Mouse (Mus musculus): ENCODE results near the gene Parp16.
A peak's percentile ranks its signal among the peaks of the same experiment; 100 is the strongest.
"Not testable (repeated sequence)": the region's sequence is repeated elsewhere in the genome, so short reads cannot be mapped to it uniquely, and the experiment has no call there.

Parp16 gene

DNA sequence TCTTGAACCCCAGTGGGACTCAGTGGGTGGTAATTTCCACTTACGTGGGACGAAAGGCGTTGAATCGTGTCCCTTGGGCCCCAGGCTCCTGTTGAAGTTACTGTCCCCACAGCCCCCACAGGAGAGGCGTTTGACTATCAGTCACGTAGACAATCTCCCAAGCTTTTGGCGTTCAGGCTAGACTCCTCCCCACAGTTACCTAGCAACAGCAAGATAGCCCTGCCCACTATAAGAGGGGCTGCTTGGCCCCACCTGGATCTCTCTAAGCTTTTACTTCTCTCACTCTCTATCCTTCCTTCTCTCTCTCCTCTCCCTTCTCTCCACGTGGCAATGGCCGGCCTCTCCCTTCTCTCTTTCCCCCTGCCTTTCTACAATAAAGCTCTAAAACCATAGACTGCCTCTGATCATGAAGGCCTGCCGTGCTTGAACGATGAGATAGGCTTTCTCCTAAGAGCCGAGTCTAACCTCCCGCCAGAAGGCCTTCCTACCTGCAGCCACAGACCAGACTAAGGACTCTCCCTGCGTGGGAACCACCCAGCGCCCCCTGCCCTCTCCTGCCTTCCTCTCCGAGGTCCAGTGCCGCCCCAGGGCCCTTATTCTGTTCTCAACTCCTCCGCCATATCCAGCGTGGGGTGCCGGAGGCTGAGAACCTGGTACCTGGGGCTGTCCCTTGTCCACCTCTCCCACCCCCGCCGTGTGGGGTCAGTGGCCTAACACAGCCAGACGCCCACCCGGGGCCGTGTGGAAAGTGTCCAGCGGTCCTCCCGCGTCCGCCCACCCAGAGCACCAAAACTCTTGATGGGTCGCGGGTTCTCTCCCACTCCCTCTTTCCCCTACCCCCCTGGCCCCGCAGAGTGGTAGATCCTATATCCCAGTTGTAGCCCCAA lies 13.4 kb downstream of the Parp16 start:
- DNase-seq (ENCODE audit: low read depth, low spot score), result peak; percentile 44

DNA sequence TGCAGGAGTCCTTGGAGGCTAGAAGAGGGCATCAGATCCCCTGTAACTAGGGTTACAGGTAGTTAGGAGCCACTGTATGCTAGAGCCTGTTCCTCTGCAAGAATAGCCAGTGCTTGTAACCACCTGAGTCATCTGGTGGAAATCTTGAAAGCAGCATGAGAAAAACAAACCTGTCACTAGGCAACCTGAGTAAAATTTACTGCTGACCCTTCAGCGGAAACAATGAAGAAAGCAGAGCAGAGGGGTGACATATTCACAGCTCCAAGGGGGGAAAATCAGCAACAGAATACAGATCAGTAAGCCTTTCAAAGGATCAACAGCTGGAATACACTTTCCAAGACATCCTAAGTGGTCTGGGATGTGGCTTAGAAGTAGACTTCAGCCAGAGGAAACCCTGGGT lies 16.4 kb downstream of the Parp16 start:
- no peak for DNase-seq (ENCODE audit: low read depth, low spot score)

DNA sequence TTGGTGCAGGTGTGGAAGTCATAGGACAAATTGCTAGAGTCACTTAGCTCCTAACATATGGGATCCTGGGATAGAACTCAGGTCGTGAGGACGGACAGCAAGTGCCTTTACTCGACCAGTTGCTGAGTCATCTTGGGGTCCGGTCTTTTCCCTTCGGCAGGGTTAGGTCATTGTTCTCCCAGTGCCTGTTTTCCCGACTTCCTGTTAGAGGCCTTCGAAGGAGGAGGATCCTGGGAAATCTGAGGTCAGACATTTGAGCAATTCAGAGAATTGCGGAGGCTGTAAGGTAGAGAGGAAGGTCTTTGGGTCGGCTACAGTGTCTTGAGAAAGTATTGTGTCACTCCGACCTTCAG lies 19.2 kb downstream of the Parp16 start:
- no peak for DNase-seq (ENCODE audit: low read depth, low spot score)

- DNase-seq (ENCODE audit: low read depth, low spot score), result peak; percentile 87
Measured at GRCm38 (mm10) chr9:65214778-65215493, 19.8 kb downstream of the Parp16 start.

DNA sequence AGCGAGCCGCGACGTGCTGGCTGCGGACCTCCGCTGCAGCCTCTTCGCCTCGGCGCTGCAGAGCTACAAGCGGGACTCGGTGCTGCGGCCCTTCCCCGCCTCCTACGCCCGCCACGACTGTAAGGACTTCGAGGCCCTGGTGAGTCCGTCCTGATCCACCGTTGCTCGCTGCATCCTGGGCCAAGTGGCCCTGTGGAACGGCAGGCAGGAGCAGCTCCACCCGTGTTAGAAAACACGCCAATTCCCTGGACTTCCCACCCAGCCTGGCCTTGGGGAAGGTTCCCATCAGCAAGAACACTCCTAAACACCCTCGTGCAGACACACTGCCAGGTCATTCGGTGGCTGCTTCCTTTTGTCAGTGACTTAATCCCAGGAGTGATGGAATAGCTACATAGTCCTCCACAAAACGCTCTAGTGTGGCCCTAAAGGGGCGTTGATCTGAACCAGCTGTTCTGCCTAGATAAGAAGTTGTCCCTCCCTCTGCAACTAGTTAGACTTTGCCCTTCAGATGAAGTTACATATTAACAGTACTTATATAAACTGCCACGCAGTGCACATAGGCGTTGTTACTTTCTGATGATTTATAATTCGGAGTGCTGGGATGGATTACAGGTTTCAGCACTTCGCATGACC lies 20.5 kb downstream of the Parp16 start:
- no peak for DNase-seq (ENCODE audit: low read depth, low spot score)

GRCm38 (mm10) chr9:65216972-65217371 lies 21.8 kb downstream of the Parp16 start:
- no peak for DNase-seq (ENCODE audit: low read depth, low spot score)

DNA sequence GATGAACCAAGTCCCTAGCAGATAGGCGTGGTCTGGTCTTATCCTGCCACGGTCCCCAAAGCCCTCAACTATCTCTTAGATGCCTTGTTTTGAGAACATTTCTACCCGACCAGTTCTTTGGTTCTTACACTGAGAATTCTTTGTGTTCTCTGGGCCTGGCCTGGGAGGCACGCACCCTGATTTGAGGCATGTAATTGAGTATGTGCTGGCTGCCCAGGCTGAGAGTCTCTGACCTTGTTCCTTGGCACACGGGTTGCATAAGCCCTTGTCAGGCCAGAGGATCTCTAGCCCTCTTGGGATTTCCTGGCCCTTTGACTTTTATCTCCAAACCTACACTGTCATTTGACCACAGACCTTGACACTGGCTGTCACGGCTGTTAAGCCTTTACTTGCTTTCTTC lies 22.5 kb downstream of the Parp16 start:
- no peak for DNase-seq (ENCODE audit: low read depth, low spot score)

- DNase-seq (ENCODE audit: low read depth, low spot score), result no peak
Measured at GRCm38 (mm10) chr9:65218916-65219315, 23.8 kb downstream of the Parp16 start.

DNA sequence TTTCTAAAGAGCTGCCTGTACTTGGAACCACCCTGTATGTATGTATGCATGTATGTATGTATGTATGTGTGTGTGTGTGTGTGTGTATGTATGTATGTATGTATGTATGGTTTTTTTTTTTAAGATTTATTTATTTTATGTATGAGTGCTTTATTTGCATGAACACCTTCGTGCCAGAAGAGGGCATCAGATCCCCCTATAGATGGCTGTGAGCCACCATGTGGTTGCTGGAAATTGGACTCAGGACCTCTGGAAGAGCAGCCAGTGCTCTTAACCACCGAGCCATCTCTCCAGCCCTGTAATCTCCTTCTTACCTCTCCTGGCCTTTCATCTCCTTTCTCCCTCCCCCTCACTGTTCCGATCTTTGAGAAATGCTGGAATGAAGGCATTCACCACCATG lies 25.2 kb downstream of the Parp16 start:
- not testable (repeated sequence) for DNase-seq (ENCODE audit: low read depth, low spot score)

DNA sequence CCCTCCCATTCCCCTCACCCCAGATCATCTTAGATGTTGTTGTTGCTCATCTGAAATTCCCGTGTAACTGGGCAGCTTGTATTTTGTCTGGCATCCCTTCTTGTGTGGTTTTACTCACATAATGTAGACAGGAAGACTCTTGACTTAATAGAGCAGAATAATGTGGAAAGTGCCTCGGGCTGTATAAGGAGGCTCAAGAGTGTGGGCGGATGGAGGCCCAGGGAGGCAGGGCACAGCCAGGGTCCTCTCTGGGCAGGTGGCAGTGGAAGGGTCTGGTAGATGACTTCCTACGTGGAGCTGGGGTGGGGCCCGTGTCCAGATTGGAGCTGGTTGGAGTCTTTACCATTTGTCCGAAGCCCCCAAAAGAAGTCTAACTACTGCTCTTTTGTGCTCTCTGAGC lies 28.8 kb downstream of the Parp16 start:
- DNase-seq (ENCODE audit: low read depth, low spot score), result no peak

DNA sequence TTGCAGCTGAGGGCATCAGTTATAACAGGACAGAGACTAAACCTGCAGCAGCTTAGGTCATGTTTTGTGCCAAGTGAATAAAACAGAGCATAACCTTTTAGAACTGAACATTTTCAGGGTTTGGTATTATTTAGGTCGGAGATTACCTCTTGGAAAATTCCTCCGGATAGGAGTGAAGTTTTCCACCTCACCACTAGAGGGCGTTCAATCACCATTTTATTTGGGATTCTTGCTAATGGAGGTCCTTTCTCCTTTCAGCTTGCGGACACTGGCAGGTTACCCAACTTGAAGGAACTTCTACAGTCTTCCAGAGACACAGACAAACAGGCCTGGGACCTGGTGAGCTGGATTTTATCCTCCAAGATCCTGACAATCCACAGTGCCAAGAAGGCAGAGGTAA lies 30.6 kb downstream of the Parp16 start:
- DNase-seq (ENCODE audit: low read depth, low spot score), result peak; percentile 51

DNA sequence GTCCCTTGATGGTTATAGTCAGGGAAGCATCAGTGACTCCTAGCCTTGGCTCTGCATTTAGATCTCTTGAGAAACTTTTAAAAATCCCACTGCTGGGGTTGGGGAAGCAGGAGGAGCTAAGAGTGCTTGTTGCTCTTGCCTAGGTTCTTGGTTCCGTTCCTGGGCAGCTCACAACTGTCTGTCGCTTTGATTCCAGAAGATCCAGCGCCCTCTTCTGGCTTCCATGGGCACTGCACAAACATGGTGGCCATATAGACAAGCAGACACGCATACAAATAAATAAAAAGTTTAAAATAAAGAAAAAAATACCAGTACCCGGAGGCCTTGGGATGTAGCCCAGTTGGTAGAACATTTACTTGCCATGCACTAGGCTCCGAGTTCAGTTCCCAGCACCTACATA lies 35.1 kb downstream of the Parp16 start:
- DNase-seq (ENCODE audit: low read depth, low spot score), result no peak

DNA sequence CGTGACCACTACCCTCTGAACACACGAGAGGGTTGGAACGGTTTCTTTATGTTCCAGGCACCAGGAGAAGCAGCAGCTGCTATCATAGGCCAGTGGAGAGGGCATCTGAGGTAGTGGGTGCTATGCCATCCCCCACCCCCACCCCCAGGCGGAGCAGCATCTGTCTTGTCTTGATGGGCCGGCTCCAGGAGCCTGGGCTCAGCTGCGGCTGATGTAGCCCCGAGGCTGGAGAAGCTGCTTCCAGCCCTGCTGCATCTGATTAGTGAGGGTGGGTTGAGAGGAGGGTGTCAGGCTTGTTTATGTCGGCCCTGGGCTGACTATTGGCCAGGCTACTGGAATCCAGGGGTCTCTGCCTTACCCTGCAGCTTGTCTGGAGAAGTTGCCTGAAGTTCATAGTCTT lies 36.1 kb downstream of the Parp16 start:
- no peak for DNase-seq (ENCODE audit: low read depth, low spot score)

DNA sequence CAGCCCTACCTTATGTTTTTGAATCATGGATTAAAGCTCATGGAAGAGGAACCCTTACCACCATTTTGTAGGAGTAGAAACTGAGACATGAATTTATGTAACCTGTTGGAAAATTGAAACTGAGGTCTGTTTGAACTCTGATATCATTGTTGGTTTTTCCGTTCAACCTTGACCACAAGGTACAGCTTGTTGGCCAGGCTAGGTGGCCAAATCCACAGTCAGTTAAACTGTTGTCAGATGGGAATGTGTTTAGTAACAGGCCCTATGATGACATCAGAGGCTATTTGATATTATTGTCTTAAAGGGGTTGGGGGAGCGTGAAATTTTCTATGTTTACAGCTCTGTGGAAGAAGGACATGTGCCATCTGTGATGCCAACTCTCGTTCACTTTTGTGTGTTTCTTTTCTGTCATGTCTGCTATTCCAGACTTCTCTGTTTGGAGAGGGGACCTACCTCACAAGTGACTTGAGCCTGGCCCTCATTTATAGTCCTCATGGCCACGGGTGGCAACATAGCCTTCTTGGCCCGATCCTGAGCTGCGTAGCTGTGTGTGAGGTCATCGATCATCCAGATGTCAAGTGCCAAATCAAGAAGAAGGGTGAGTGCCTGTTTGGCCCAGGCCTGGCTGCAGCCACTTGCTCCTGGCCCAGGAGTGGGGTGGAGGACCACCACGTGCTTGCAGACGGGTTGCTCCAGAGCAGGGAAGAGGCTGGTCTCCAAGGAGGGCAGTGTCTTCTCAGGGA lies 38.3 kb downstream of the Parp16 start:
- no peak for DNase-seq (ENCODE audit: low read depth, low spot score)

GRCm38 (mm10) chr9:65234734-65235133 lies 39.6 kb downstream of the Parp16 start:
- no peak for DNase-seq (ENCODE audit: low read depth, low spot score)

- DNase-seq (ENCODE audit: low read depth, low spot score), result no peak
Measured at GRCm38 (mm10) chr9:65235601-65236000, 40.4 kb downstream of the Parp16 start.

- no peak for DNase-seq (ENCODE audit: low read depth, low spot score)
Measured at GRCm38 (mm10) chr9:65237616-65238015, 42.5 kb downstream of the Parp16 start.

DNA sequence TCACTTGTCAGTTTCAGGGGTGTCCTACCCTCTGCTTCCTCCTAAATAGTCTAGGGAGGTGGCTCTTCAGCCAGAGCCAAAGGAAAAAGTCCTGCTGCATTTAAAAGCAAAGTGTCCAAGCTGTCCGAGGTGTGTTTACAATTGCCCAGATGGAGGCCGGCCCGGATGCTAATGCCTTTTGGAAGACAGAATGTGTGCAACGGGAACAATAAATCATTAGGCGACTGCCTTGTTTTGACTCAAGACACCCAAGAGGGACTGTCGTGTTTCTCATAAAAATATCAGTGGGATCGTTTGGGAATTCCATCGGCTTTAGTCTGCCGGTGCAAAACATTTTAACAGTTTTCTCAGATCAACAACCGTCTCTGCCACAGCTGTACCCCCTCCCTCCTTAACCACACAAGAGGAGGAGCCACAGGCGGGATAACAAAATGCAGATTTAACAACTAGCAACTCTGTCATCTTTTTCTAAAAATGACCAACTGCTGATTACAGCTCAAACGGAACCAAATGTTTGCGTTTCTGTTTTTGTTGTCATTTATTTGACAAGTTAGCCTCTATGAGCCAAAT lies 43.1 kb downstream of the Parp16 start:
- no peak for DNase-seq (ENCODE audit: low read depth, low spot score)

- no peak for DNase-seq (ENCODE audit: low read depth, low spot score)
Measured at GRCm38 (mm10) chr9:65239176-65239575, 44.0 kb downstream of the Parp16 start.

- peak; percentile 64 for DNase-seq (ENCODE audit: low read depth, low spot score)
Measured at GRCm38 (mm10) chr9:65239731-65240130, 44.6 kb downstream of the Parp16 start.

DNA sequence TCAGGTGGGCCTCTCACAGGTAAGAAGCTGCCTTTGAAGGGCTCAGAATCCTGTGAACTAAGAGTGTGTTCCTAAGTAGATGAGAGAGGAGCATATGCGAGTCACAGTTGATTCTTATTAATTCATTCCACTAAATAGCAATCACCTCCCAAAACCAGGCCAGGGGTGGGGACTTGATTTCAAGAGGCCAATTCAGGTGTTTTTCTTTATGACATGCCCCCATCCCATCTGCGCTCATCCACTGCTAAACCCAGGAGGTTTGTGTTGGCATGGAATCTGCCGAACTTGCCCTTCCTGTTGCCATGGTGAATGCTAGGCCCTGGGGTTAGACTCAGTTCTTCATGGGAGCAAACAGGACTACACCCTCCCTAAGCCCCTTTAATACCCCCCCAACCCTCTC lies 45.4 kb downstream of the Parp16 start:
- DNase-seq (ENCODE audit: low read depth, low spot score), result no peak

GRCm38 (mm10) chr9:65241973-65242372 lies 46.8 kb downstream of the Parp16 start:
- no peak for DNase-seq (ENCODE audit: low read depth, low spot score)

Data from ES-CJ7 (cell line).